Mouse (Mus musculus) liver (tissue): Measurements from ENCODE around the gene Ptchd1.

Source experiments
- DNase-seq: peaks from one replicate; pipeline ENCODE4 v3.0.0-alpha.2; 2020; ENCODE audit warnings: mixed read lengths

Ptchd1 gene

DNA sequence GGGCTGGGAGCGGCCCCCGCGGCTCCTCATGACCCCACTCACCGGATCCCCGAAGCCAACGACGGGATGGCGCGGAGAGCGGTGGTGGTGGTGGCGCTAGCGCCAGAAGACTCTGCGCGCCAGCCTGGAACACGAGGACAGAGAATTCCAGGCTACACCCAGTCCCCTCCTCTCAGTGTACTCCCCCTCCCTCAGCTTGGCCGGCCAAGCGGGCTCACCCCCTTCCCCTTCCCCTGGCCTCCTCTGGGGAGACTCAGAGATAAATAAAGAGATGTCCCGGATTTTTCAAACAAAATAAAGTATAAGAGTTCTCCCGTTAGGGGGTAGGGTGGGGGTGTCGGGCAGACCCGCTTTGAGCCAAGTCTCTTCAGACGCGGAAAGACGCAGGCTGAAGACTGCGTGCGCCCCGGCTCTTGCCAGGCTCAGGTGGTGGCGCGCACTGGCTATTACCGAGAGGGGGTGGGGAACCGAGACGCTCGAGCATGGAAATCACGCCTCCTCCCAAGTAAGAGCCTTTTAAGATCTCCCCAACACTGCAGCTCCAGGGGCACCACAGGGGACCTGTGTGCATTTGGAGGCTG, at the start of gene Ptchd1:
Ptchd1 (minus strand) TSS at position 114 of the 581 bp plus-strand sequence.
- no peak for DNase-seq

GRCm38 (mm10) chrX:155657971-155658370, 34.4 kb upstream of the Ptchd1 start:
- DNase-seq, result no peak

- DNase-seq, result no peak
Observed at GRCm38 (mm10) chrX:155645975-155646374, 22.4 kb upstream of the Ptchd1 start.

GRCm38 (mm10) chrX:155643975-155644374, 20.4 kb upstream of the Ptchd1 start:
- no peak for DNase-seq

DNA sequence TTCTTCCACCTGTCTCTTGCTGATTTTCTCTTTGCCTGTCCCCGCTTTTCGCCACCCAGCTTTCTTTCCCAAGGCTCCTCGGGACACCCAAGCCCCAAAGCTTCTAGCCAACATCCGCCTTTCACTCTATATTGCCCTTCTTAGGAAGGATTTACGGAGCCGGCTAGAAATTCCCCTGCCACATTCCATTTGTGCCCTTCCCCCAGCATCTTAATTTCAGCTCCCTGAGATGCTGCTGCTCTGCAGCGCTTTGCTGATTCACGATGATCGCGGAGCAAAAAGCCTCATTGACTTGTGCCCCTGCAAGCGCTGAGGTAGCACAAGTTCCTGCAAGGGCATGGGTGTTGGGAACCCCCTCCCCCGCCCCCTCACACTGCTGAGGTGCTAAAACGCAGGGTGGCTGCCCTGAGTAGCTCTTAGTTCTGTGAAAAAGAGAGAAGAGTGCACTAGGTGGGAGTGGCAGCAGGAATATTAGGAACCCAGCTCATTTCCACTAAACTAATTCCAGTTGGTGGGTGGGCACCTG, 2.1 kb upstream of the Ptchd1 start:
- DNase-seq, result no peak

DNA sequence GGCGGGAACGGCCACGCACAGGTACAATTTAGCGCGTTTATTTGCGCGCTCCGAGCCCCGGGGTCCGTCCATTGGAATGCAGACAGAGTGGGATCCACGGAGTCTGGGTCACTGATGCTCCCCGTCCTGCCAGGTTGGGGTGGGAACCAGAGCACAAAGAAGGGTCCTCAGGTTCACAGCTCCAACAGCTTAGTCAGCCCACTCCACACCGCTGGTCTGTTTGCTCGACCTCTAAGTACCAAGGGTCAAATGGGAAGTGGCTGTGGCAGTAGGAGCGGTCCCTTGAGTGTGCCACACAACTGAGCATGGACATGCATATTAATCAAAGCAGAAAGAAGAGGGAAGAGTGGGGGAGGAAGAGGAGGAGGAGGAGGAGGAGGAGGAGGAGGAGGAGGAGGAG, 1.3 kb upstream of the Ptchd1 start:
- DNase-seq, result no peak

- no peak for DNase-seq
Observed at GRCm38 (mm10) chrX:155624341-155624841, 777 bp upstream of the Ptchd1 start, which contains the start of gene Gm15155. Gene Gm15155 (plus strand): TSS chrX:155624741.

DNA sequence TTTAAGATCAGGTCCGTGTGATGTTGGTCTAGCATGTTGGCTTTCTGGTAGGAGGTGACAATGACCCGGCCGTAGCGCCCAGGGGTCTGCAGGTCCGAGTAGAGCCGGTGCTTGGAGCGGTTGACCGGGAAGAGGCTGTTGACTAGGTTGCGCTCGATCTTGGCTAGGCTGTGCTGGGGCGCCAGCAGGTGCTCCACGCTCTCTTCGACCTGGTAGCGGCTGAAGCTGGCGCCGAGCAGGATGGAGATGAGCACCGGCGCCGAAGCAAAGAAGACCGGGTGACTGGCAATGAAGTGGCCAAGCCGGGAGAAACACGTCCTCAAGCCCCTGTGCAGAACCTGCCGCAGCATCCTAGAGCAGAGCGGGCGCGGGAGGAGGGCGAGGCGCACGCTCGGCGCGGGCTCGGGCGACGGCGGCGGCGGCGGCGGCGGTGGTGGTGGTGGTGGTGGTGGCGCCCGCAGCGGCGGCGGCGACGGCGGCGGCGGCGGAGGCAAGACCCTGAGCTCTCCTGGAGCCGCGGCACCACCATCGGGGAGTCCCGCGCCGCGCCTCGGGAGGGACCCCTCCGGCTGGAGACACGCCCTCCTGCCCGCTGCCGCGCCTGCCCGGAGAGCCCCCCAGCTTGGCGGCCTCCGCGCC, 534 bp downstream of the Ptchd1 start:
- no peak for DNase-seq

DNA sequence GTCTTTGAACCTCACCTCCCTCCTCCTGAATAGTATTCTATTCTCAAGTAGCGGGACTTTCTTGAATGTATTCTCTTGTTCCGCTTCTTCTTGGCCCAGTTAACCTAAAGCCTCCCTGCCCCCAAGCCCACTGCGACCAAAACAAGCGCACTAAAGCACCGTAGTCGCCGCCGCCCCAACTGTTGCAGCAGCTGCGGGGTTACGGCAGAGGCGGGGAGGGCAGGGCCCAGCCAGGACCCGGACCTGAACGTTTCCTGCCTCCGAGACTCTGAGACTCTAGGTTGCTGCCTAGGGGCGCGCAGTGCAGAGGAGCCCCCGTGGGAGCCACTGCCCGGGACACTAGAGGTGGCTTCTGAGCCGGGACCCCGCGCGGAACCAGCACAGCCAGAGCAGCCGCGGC, 1.1 kb downstream of the Ptchd1 start:
- no peak for DNase-seq

DNA sequence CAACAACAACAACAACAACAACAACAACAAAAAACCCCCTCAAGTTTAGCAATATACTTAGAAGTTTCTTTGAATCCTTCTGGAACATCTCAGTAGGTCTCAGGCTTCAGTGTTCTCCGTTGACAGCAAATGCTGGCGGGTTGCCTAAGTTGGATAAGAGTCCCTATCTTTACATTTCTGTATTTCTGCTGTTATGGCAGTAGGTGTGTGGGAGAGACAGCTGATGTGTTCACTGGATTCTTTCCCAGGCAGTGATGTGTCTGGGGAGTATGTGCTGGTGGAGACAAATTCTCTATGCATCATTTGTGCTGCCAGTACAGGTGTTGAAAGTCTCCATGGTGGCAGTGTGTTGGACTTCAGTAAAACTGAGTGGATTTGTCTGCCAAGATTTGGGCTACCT, 22.4 kb downstream of the Ptchd1 start:
- no peak for DNase-seq

GRCm38 (mm10) chrX:155596390-155596789, 27.2 kb downstream of the Ptchd1 start:
- no peak for DNase-seq

DNA sequence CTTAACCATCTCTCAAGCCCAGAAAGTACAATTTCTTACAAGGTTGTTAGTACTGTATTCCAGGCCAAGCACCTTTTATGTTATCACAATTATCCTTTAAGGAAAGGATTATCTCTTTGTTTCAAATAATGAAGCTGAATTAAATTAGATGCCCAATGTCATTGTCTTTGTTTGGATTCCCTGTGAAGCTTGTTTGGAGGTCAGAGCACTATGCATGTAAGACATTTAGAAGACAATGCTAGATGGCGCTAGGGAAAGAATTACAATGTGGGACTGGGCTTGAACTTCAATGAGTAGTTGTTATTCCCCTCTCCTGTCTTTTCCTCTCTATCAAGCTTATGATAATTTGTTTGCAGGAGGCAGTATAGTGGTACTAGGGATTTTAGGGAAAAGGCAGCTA, 28.9 kb downstream of the Ptchd1 start:
- DNase-seq, result no peak

- DNase-seq, result no peak
Observed at GRCm38 (mm10) chrX:155592467-155592866, 31.1 kb downstream of the Ptchd1 start.

DNA sequence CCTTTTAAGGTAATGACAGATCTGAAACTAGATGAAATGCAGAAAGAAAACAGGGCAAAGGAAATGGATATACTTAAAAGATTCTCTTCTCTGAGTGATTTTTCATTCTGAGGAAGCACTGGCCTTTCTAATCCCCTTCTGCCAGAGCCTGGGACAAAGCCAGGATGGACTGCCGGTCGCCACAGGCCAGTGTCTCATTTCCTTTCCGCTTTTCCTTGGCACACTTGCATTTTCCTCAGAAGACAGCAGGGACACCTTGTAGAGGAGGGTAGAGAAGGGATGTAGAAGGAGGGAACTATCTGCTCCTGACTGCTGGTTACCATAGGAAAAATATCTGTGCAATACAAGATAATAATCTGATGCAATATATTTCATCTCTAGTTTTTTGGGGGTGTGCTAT, 32.1 kb downstream of the Ptchd1 start:
- no peak for DNase-seq

GRCm38 (mm10) chrX:155584586-155584985, 39.0 kb downstream of the Ptchd1 start:
- DNase-seq, result no peak

GRCm38 (mm10) chrX:155579791-155580190, 43.8 kb downstream of the Ptchd1 start:
- DNase-seq, result no peak

DNA sequence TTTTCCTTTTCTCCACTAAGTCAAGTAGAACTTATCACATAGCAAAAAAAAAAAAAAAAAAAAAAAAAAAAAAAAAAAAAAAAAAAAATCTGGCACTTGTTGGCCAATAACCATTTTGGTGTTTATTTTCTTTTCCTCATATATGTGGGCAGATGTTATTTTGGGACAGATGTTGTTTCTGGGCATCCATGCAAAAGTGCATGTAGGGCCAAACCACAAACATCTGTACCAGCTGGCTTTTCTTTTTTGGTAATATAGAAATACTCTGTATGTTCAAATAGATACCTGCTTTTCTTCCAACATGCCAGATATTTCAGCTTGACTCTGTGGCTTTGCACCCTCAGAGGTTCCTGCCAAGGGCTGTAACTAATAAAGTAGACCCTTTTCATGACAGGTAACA, 51.2 kb downstream of the Ptchd1 start:
- DNase-seq, result no peak

- no peak for DNase-seq
Observed at GRCm38 (mm10) chrX:155543780-155544179, 79.8 kb downstream of the Ptchd1 start.
